Mouse (Mus musculus): ENCODE results near the gene Dnaaf5.

DNA sequence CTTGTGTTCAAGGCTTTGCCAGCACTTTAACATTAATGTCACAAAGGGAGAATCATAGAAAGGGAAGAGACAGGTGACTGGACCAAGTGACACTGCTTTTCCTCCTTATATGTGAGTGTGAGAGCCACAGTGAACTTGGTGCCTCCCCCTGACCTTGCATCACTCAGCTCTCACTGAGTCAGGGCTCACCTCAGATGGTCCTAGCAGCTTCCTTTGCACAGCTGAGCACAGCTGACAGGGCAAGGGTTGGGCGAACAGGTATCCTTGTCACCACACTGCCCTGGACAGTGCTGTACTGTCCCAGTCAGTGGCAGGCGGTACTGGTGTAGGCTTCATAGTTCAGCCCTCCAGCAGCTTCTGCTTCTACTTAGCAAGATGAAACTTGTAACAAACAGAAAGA lies 77.6 kb downstream of the Dnaaf5 start:
- no peak for TF ChIP-seq POLR2A (IDR thresholded peaks at IDR 0.05; ENCODE audit: insufficient read depth, low read length)
- TF ChIP-seq CTCF (IDR thresholded peaks at IDR 0.05; ENCODE audit: low read depth, low read length): no peak

Measured in ES-Bruce4 (cell line).